Mouse (Mus musculus) granulocyte monocyte progenitor cell, adult 5-6 weeks (primary cell): Measurements from ENCODE around the gene Mtss1l. TPM values are rescaled to one million over a fixed set of nuclear protein-coding genes. Genes with fewer than 3 reads are reported as not detected.
A peak's percentile ranks its signal among the peaks of the same experiment; 100 is the strongest.

Experiments used
- ATAC-seq: replicated peaks from 2 replicates; pipeline ENCODE4 v1.8.0; 2016; ENCODE audit warnings: mild to moderate bottlenecking, moderate TSS enrichment, inconsistent platforms; ENCODE audit not compliant: poor library complexity, severe bottlenecking
- total RNA-seq, 2 experiments: library from RNA; stranded (forward) in 1 of 2; stranded (reverse) in 1 of 2; fragments of 200-712, 200-1000 nt in 1 of 2; fragments of >200 nt in 1 of 2; fragmentation: Nextera tagmentation in 1 of 2; gene quantifications; 2 replicates each; pipeline ENCODE4 v1.2.3; 2014 to 2017

The Mtss1l gene
- total RNA-seq, 2 experiments from 2014 or later = not detected

DNA sequence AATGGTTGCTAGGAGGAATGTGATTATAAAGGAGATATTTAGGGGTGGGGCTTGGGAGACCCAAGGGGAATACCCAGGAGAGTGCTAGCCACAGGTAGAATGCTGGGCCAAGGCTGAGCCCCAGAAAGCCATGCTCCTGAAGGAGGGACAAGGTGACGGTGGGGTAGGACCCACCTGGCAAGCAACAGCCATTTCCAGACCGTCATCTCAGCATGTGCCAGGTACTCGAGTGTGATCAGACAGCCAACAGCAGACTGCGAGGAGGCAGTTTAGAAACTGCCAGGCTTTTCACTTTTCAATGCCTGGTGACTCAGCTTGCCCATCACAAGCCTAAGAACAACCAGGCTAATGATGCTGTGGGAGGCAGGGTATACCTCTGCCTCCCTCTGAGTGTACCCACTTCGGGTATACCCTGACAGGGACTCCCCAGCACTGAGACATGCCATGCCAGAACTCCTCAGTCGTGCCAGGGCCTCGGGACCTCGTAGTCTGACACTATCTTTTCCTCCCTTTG lies 10.1 kb downstream of the Mtss1l start:
- ATAC-seq = no peak

- ATAC-seq = no peak
Measured at GRCm38 (mm10) chr8:110733036-110733435, 11.8 kb downstream of the Mtss1l start.

GRCm38 (mm10) chr8:110738591-110739195 lies 17.4 kb downstream of the Mtss1l start:
- no peak for ATAC-seq

DNA sequence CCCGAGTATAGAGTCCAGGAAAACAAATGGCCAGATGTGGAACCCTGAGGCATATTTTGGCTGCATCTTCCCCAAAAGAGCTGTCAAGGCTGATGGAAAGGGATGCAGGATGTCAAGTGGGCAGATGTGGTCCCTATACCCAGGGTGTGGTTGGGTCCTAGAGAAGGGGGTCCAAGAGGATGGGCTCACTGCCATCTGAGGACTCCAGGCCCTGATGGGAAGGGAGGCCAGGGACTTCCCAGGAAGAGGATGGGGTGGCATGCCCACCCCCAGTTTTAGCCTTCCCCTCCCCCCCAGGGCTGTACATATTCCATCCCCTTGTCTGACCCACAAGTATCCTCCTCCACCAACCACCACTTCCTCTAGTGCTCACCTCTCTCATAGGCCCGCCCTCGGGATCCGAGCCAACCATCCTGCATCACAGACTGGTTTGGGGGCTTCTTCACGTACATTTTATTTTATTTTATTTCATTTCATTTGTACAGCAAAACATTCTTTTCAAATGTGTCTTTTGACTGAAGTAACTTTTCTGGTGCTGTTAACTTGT lies 19.4 kb downstream of the Mtss1l start:
- no peak for ATAC-seq

DNA sequence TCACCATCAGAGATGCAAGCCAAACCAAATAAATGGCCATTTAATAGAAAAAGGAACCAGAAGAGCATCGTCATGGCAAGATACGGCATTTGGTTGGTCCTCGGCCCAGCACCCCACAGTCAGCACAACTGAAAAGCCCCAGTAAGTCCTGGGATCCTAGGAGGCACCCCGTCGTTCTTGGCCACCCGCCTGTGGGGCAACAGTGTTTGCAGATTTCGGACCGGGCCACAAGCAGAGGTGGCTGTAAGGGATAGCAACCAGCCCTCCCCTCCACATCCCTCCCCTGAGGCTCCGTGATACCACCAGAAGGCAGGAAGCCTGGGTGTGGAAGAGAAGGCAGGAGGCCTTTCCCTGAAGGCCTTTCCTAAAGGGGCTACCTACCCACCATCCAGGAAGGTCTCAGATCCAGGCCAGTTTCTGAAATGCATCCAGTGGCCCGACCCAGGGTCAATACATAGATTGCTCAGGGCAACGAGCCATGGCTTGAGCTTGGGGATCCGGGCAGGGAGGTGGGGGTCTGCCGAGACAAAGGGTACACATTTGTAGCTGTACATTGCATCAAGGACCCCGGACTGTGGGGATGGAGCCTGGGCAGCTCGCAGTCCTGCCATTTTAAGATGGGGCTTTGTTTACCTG lies 20.7 kb downstream of the Mtss1l start:
- no peak for ATAC-seq

GRCm38 (mm10) chr8:110742452-110742818 lies 21.2 kb downstream of the Mtss1l start:
- no peak for ATAC-seq

DNA sequence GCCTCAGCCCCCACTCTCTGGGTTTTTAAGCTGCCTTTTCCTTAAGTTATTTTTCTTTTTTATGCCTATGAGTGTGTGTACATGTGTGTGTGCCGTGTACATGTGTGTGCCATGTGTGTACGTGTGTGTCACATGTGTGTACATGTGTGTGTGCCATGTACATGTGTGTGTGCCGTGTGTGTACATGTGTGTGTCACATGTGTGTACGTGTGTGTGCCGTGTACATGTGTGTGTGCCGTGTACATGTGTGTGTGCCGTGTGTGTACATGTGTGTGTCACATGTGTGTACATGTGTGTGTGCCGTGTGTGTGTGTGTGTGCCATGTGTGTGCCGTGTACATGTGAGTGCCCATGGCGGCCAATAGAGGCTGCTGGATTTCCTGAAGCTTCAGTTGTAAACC lies 23.9 kb downstream of the Mtss1l start:
- ATAC-seq = no peak

DNA sequence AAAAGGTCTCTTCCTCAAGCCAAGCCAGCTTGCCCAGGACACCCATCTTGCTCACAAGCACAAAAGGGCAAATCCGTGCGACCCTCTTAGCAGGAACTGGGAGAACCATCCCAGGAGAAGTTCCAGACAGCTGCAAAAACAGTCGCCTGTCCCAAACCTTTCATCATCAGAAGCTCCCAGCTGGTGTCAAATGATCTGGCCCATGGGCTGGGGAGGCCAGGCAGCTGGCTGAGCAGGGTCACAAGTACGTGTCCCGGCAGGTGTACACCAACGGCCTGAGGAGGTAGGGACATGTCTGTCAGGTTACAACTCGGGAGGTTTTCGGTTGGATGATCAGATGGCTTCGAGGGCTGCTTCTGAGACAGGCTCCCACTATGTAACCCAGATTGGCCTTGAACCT lies 25.4 kb downstream of the Mtss1l start:
- ATAC-seq = no peak

DNA sequence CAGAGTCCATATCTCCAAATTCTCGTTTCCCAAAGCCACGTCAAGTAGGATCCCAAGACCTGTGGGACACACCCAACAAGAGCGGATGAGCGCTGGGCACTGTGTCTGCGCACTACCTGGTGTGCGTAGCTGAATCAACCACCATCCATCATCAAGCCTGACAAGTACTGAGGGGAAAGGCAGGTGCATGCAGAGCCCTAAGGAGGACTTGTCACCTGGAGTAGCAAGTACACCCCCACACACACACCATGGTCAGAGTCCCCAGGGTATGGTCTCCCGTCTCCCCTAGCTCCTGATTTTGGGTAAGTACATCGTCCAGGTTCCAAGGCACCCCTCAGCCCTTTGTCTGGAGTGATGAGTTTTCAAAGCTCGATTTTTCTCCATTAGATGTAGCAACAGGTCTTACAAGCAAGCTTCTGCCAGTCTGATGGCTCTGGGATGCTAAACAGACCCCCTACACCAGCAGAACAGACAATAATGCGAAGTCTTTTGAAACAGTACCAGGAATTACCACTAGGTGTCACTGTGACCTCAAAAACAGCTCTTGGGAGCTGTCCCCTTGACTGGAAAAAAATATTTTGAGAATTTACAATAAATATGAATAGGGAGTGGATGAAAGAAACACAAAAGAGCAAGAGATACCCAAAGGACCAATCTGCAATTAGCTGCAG lies 28.4 kb downstream of the Mtss1l start:
- ATAC-seq = peak; percentile 52; the same call in 1 of the 2 replicates

DNA sequence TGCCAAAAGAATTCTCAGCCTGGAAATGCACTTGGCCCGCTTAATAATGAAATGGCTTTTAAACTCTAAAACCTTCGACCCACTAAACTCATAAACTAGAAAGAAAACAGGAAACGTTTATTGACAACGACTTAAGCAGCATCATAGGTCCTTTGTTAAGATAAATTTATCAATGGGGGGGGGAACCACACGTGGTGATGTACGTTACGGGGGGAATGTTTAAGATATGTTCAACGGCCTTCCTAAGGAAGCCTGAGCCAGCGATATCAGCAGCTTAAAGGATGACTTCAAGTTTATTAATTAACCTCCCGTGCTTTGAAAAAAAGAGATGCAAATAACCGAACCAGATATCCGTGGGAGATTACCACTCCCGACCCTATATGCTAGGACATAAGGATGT lies 29.0 kb downstream of the Mtss1l start:
- ATAC-seq = no peak

DNA sequence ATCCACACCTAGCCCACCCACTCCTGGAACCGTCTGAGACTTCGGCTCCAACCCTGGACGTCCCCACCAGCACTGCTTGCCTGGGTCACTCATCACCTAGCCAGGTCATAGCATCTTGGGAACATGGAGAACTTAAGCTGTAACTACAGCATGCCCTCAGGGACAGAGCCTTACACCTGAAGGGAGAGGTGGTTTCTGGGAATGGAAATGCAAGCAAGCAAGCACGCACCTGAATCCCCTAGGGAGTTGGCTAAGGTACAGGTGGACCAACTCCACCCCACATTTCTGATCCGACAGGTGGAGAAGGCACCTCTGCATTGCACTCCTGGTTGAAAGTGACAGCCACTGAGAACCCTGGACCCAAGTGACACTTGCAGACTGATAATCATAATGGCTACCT lies 30.2 kb downstream of the Mtss1l start:
- ATAC-seq = no peak

DNA sequence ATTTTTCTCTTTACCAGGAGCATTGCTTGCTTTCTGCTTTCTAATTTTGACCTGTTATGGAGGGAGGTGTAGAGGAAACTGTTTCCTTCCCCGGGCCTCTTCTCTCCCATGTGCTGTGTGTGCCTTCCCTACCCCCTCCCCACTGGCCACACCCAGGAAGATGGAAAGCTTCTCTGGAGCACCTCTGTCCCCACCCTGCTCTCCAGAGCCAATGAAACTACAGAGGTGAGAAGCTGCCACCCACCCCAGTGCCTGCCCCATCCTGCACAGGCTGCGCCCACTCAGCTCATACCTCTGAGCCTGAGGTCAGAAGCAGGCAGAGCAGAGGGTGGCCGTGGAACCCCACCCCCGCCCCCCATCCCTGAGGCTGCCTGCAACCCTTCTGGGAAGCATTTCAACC lies 33.4 kb downstream of the Mtss1l start:
- no peak for ATAC-seq

GRCm38 (mm10) chr8:110755511-110756170 lies 34.4 kb downstream of the Mtss1l start:
- ATAC-seq = 0 out of 2 replicates have a peak, but pooled peaks have one; percentile 12

GRCm38 (mm10) chr8:110756196-110756595 lies 34.9 kb downstream of the Mtss1l start:
- no peak for ATAC-seq

DNA sequence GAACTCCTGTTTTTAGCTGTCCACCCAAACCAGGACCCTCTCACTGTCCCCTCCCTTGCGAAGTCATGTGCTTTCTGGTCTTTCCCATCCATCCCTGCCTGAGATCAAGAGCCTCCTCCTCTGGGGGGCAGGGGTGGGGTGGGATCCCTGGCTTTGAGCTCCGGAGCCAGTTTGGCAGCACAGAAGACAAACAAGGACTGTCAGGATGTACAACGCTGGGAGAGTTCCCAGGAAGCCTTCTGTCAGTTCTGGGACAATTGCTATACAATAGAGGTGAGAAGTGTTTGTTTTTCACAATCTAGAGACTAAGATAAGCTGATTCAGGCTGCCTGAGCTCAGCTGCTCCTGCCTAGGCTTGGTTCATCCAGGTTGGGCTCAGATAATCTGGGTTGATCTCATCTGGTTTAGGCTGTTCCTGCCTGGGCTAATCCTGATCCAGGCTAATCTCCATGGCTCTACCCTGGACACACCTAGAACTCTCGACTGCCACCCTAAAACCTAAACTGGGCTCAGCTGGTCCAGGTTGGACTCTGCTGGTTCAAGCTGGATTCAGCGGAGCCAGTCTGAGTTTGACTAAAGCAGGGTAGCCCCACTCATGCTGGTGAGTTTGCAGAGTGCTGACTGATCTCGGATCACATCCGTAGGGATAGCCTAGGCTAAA lies 39.1 kb downstream of the Mtss1l start:
- ATAC-seq = no peak

DNA sequence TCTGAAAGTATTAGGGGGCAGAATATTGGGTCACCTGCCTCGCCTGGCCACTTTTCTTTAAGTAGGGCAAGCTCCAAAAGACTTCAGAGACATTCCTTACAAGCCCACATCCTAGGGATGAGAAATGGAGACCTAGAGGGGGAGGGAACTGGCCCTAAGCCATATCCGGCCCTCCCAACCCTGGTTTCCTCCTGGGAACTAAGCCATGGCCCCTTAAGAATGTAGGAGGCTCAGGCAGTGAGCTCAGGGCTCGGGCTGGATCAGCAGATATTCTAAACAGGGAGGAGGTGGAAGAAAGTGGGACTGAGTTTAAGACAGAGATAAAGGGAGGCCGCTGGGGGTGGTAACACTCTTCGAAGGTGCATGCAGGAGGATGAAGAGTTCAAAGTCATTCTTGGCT lies 39.9 kb downstream of the Mtss1l start:
- no peak for ATAC-seq

DNA sequence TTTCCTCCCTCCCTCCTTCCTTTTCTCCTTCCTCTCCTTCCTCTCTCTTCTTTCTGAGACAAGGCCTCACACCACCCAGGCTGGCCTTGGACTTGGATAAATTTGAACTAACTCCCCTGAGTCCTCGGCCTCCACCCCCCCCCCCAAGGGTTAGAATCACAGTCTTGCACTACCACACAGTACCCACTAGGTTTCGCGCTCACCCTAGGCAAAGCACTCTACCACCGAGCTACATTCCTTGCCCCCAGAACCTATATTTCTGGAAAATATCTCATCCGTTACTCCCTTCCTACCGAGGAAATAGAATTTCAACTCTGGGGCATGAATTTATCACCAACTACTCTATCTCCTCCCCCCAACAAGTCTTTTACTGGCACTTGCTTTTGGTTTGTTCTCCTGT lies 40.7 kb downstream of the Mtss1l start:
- ATAC-seq = no peak

DNA sequence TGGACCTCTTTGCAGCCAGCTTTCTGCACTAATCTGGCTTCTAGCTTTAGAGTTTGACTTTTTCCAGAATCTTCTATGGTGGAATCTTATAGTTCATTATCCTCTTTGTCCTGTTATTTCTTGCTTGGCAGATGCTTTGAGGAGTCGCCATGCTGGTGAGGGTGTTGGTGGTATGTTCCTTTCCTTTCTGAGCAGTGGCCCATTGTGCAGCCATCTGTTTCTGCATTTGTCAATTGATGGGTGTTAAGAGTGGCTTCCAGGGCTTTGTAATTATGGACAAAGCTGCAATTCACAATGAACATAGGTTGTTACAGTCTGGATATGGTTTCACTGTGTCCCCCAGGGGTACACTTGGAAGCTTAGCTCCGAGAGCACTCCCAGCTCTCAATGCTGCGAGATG lies 43.4 kb downstream of the Mtss1l start:
- ATAC-seq = no peak

- no peak for ATAC-seq
Measured at GRCm38 (mm10) chr8:110767261-110767660, 46.0 kb downstream of the Mtss1l start.

- ATAC-seq = no peak
Measured at GRCm38 (mm10) chr8:110772452-110772851, 51.2 kb downstream of the Mtss1l start.
